Mouse (Mus musculus): Measurements from ENCODE around the gene Riok1. TPM values are rescaled to one million over a fixed set of nuclear protein-coding genes. Genes with fewer than 3 reads are reported as not detected.

The Riok1 gene
- total and polyA plus RNA-seq, 3 experiments, result 30.8 to 77.7 (median 66.3) TPM

DNA sequence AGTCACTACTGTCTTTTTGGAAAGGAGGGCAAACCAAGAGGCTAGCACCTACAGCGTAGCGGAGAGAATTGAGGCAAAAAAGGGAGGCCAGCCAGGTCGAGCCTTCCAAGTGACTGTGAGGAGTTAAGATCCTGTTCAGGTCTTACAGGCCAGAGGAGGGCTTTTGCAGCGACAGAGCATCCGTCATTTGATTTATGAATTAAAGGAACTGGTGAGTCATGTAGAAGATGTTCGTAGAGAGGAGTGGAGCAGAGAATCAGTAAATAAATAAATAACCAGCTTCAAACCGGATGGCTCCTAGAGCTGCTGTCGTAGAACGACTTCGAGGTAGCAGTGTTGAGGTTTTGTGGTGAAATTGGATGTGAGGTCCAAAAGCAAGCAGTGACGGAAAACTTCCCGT lies 1.0 kb downstream of the Riok1 start:
- no peak for DNase-seq (ENCODE audit: low spot score)
- Histone ChIP-seq H3K4me3 (ENCODE audit: low read depth, low read length) (peak overlapping the region; percentile 92), H3K27me3 (ENCODE audit: insufficient read depth, low read length) (no peaks in the 10 kb centered on the region), H3K9me3 (replicated peaks) (no peaks in the 10 kb centered on the region), H3K4me1 (ENCODE audit: insufficient read depth, low read depth, low read length) (peaks cover 30% of the 10 kb centered on the region), H3K36me3 (replicated peaks) (peaks cover 46% of the 10 kb centered on the region)
- no peak for ATAC-seq (ENCODE audit: extremely low read depth, insufficient number of reproducible peaks, low FRiP score, poor library complexity, severe bottlenecking)
- TF ChIP-seq POLR2AphosphoS5 (IDR thresholded peaks at IDR 0.05; ENCODE audit: insufficient replicate concordance, low read depth, low read length) (no peak), GATA2 (IDR thresholded peaks at IDR 0.05; ENCODE audit: borderline replicate concordance, low read depth, low read length) (no peak), TAL1 (conservative IDR thresholded peaks at IDR 0.05; ENCODE audit: low read depth, low read length) (no peak), CTCF (IDR thresholded peaks at IDR 0.05; ENCODE audit: low read depth, low read length) (no peak), GATA1 (IDR thresholded peaks at IDR 0.05; ENCODE audit: borderline replicate concordance, low read length) (no peak)

GRCm38 (mm10) chr13:38049888-38050287 lies 13.1 kb downstream of the Riok1 start:
- H3K4me1 ChIP-seq (ENCODE audit: insufficient read depth, low read depth, low read length), result peaks cover 3% of the 10 kb centered on the region; the same call in 1 of the 2 replicates
- H3K27me3 ChIP-seq (ENCODE audit: insufficient read depth, low read length), result no peaks in the 10 kb centered on the region
- TF ChIP-seq GATA2 (IDR thresholded peaks at IDR 0.05; ENCODE audit: borderline replicate concordance, low read depth, low read length) (no peak), TAL1 (conservative IDR thresholded peaks at IDR 0.05; ENCODE audit: low read depth, low read length) (no peak), POLR2AphosphoS5 (IDR thresholded peaks at IDR 0.05; ENCODE audit: insufficient replicate concordance, low read depth, low read length) (no peak), GATA1 (IDR thresholded peaks at IDR 0.05; ENCODE audit: borderline replicate concordance, low read length) (no peak), CTCF (IDR thresholded peaks at IDR 0.05; ENCODE audit: low read depth, low read length) (no peak)
- ATAC-seq (ENCODE audit: extremely low read depth, insufficient number of reproducible peaks, low FRiP score, poor library complexity, severe bottlenecking), result no peak
- DNase-seq (ENCODE audit: low spot score), result no peak
- no peak overlapping the region for H3K4me3 ChIP-seq (ENCODE audit: low read depth, low read length)
- H3K9me3 ChIP-seq (replicated peaks), result no peaks in the 10 kb centered on the region
- peaks cover 92% of the 10 kb centered on the region for H3K36me3 ChIP-seq (replicated peaks)

DNA sequence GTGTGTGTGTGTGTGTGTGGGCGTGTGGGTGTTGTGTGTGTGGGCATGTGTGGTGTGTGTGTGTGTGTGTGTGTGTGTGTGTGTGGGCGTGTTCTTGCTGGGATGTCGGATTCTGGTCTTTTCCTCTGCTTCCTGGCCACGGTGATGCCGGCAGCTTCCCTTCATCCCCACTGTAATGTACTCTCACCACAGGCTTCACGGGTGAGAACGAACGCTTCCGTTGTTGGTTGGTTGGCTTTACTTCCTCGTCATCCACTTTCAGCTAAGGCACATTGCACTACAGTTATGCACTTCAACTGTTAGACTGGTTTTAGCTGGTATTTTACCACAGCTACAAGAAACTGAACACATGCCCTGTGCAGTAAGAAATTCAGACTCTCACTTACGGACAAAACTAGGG lies 25.9 kb downstream of the Riok1 start:
- no peak for ATAC-seq (ENCODE audit: extremely low read depth, insufficient number of reproducible peaks, low FRiP score, poor library complexity, severe bottlenecking)
- TF ChIP-seq GATA1 (IDR thresholded peaks at IDR 0.05; ENCODE audit: borderline replicate concordance, low read length) (no peak), POLR2AphosphoS5 (IDR thresholded peaks at IDR 0.05; ENCODE audit: insufficient replicate concordance, low read depth, low read length) (no peak), CTCF (IDR thresholded peaks at IDR 0.05; ENCODE audit: low read depth, low read length) (no peak), GATA2 (IDR thresholded peaks at IDR 0.05; ENCODE audit: borderline replicate concordance, low read depth, low read length) (no peak), TAL1 (conservative IDR thresholded peaks at IDR 0.05; ENCODE audit: low read depth, low read length) (no peak)
- H3K36me3 ChIP-seq (replicated peaks), result peaks cover 74% of the 10 kb centered on the region

GRCm38 (mm10) chr13:38064854-38065663 lies 28.3 kb downstream of the Riok1 start:
- H3K36me3 ChIP-seq (replicated peaks), result peaks cover 52% of the 10 kb centered on the region
- TF ChIP-seq POLR2AphosphoS5 (IDR thresholded peaks at IDR 0.05; ENCODE audit: insufficient replicate concordance, low read depth, low read length) (no peak), CTCF (IDR thresholded peaks at IDR 0.05; ENCODE audit: low read depth, low read length) (peak; percentile 55; the same call in 1 of the 2 replicates), TAL1 (conservative IDR thresholded peaks at IDR 0.05; ENCODE audit: low read depth, low read length) (no peak), GATA1 (IDR thresholded peaks at IDR 0.05; ENCODE audit: borderline replicate concordance, low read length) (no peak), GATA2 (IDR thresholded peaks at IDR 0.05; ENCODE audit: borderline replicate concordance, low read depth, low read length) (no peak)
- peak; percentile 32 for DNase-seq (ENCODE audit: low spot score)
- peak; percentile 49 for ATAC-seq (ENCODE audit: extremely low read depth, insufficient number of reproducible peaks, low FRiP score, poor library complexity, severe bottlenecking)
- no peaks in the 10 kb centered on the region for H3K9me3 ChIP-seq (replicated peaks)
- no peak overlapping the region for H3K4me3 ChIP-seq (ENCODE audit: low read depth, low read length)
- peaks cover 27% of the 10 kb centered on the region for H3K4me1 ChIP-seq (ENCODE audit: insufficient read depth, low read depth, low read length)
- no peaks in the 10 kb centered on the region for H3K27me3 ChIP-seq (ENCODE audit: insufficient read depth, low read length)

More for the DNA sequence above, 25.9 kb downstream of the Riok1 start:
- Histone ChIP-seq H3K27me3 (ENCODE audit: insufficient read depth, low read length) (no peaks in the 10 kb centered on the region), H3K4me1 (ENCODE audit: insufficient read depth, low read depth, low read length) (peaks cover 24% of the 10 kb centered on the region), H3K9me3 (replicated peaks) (no peaks in the 10 kb centered on the region), H3K4me3 (ENCODE audit: low read depth, low read length) (no peak overlapping the region)
- no peak for DNase-seq (ENCODE audit: low spot score)

GRCm38 (mm10) chr13:38070945-38071344 lies 34.1 kb downstream of the Riok1 start:
- Histone ChIP-seq H3K4me3 (ENCODE audit: low read depth, low read length) (no peak overlapping the region), H3K36me3 (replicated peaks) (peaks cover 5% of the 10 kb centered on the region), H3K4me1 (ENCODE audit: insufficient read depth, low read depth, low read length) (peaks cover 63% of the 10 kb centered on the region), H3K9me3 (replicated peaks) (no peaks in the 10 kb centered on the region), H3K27me3 (ENCODE audit: insufficient read depth, low read length) (no peaks in the 10 kb centered on the region)
- no peak for TF ChIP-seq GATA2 (IDR thresholded peaks at IDR 0.05; ENCODE audit: borderline replicate concordance, low read depth, low read length)
- no peak for TF ChIP-seq TAL1 (conservative IDR thresholded peaks at IDR 0.05; ENCODE audit: low read depth, low read length)
- TF ChIP-seq POLR2AphosphoS5 (IDR thresholded peaks at IDR 0.05; ENCODE audit: insufficient replicate concordance, low read depth, low read length), result no peak
- TF ChIP-seq GATA1 (IDR thresholded peaks at IDR 0.05; ENCODE audit: borderline replicate concordance, low read length), result no peak
- no peak for TF ChIP-seq CTCF (IDR thresholded peaks at IDR 0.05; ENCODE audit: low read depth, low read length)
- no peak for ATAC-seq (ENCODE audit: extremely low read depth, insufficient number of reproducible peaks, low FRiP score, poor library complexity, severe bottlenecking)
- no peak for DNase-seq (ENCODE audit: low spot score)
